Mouse (Mus musculus) 416B (cell line): ENCODE measurements around the gene Vwa5b1.

Experiments
- DNase-seq: peaks from one replicate; pipeline ENCODE4 v3.0.0; 2011; ENCODE audit warnings: low read depth

Gene Vwa5b1

DNA sequence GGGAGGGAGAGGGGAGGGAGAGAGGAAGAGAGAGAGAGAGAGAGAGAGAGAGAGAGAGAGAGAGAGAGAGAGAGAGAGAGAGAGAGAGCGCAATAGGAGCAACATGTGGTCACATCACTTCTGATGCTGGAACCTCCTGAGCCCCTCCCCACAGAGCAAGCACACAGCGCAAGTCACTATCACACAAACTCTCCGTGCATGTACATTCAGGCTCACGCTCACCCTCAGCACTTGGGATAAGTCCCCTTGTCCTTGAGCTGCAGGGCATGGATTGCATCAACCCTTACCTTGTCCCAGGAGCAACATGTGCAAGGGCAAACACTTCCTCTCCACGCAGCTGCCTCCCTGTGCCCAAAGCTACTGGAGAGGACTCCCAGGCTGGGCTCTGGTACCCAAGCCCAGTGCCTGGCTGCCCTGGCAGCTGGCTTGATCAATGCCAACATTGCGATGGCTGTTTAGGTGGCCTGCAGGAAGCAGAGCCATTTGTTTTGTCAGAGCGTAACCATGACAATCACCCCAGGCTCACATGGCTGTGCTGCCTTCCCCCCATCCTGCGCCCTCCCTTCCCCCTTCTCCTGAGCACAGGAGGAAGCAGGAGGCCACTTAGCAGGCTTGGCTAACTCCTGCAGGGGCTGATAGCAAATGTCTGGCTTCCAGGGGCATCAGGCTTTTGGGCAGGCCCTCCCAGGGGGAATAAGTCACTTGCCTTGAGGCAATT, at the start of gene Vwa5b1:
Gene Vwa5b1, minus strand, starts transcription at position 457 of the 718 bp plus-strand sequence.
- no peak for DNase-seq

GRCm38 (mm10) chr4:138682760-138683159, 47.1 kb upstream of the Vwa5b1 start:
- no peak for DNase-seq

DNA sequence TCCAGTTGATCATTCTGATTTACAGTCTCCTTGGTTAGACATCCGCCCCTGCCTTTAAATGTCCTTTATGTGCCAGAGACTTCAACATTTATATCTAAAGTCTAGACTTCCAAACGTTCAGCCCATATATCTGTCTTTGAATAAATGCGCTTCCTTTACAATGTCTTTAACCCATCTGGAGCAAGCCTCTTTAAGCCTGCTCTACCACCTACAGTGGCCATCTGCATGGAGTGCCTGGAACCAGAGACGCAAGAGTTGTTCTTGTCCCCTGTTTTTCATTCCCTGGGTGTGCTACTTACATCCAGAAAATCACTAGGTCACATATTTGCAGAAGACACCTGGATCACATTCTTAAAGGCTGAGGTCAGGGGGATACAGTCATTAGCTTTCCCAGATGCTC, 44.4 kb upstream of the Vwa5b1 start:
- DNase-seq: no peak

DNA sequence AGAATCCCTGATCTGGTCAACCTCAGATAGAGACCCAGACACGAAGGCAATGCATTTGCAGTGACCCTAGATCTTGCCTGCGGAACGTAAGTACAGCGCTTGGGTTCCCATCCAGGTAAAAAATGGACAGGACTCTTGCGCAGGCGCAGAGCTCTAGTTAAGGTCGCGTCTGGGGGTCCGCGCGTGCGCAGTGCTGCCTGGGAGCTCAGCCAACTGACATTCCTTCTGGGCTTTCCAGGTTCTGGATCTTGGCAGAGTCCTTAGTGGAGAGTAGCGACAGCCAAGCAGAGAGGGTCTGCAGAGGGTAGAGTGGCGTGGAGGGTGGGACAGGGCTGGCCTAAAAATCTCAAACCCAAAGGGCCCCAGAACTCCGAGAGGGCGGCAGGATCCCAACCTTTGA, 41.9 kb upstream of the Vwa5b1 start:
- no peak for DNase-seq

DNA sequence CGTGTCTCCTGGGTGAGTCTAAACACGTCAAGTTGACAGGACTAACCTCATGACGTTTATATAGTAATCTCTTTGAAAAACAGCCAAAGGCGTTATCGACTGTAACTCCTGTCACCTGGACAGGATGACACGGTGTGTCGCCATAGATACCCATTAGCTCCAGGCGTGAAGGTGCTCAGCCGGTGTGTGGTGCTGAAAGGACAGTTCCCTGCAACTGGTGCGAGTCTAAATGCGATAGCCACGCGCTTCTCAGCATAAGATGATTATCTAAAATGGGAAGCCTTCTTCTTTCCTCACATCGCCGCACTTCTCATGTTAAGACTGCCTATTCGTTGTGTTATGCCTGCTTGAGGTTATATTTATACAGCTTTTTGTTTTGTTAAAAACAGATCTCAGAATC, 40.8 kb upstream of the Vwa5b1 start:
- DNase-seq: peak; percentile 33

GRCm38 (mm10) chr4:138672160-138672559, 36.5 kb upstream of the Vwa5b1 start:
- DNase-seq: no peak

DNA sequence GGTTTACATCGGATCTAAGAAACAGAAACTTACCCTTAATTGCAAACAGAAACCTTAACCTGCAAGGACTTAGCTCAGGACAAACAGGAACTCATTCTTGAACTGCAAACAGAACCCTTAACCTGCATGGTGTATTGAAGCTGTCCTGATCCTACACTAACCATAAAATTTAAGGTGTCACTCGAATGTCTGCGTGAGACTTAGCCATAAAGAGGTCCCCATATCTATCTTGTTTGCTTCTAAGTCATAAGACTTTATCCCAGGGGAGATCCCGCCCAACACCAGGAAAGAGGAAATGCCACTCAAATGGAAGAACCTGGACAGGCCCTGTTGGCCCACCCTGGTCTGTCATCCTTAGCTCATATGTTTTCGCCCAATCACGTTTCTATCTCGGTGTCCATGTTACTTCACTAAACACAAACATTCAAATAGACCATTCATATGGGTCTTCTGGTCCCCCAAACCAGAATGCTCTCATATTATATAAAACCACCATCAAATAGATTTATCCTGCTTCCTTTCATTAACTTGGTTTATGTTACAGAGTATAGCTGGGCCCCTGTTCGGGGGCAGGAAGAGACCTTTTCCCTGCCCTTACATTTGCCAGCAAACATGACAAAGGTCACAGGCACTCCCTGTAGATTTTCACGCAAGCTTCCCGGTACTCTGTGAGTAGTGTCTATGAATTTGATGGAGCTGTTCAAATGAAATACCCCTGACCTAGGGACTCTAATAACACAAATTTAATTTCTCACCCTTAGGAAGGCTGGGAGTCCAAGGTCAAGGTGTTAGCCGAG, 34.6 kb upstream of the Vwa5b1 start:
- no peak for DNase-seq

- DNase-seq: no peak
Observed at GRCm38 (mm10) chr4:138666521-138666920, 30.8 kb upstream of the Vwa5b1 start.

- no peak for DNase-seq
Observed at GRCm38 (mm10) chr4:138659936-138660602, 24.4 kb upstream of the Vwa5b1 start.

GRCm38 (mm10) chr4:138653056-138653455, 17.4 kb upstream of the Vwa5b1 start:
- no peak for DNase-seq

GRCm38 (mm10) chr4:138651881-138652280, 16.2 kb upstream of the Vwa5b1 start:
- no peak for DNase-seq

- no peak for DNase-seq
Observed at GRCm38 (mm10) chr4:138648096-138648635, 12.5 kb upstream of the Vwa5b1 start.

DNA sequence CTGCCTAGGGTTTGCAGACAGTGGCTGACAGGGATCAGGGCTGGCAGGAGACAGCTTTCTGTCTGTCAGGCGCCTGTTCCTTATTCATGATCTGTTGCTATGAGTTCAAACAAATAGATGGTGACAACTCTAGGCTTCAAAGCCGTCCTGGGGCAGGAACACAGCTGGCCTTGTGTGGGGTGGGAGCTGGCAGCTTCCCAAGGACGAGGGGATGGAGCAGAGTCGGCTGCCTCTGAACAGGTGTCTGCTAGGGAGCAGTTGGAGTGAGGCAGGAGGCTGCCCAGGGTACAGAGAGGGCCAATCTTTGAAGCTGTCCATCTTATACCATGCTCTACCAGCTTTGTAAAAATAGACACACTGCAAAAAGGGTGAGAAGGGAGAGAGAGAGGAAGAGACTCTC, 6.6 kb upstream of the Vwa5b1 start:
- no peak for DNase-seq

- no peak for DNase-seq
Observed at GRCm38 (mm10) chr4:138636146-138636511, 445 bp upstream of the Vwa5b1 start.

DNA sequence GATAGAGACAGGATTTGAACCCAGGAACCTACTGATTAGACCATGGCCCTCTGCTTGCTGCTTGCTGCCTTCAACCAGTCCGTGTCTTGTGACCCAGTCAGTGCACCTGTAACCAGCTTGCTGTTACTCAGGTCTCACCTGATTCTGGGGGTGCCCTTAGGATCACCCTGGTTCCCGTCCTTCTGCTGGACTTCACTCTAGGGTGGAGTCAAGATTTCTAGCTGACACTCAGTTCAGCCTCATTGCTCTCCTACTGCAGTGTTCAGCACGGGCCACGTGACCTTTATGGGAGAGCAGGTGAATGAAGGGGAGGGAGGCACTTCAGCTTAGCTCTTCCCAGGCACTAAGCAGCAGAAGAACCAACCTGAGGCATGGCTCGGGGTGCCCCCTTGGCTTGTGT, 7.4 kb downstream of the Vwa5b1 start:
- no peak for DNase-seq

GRCm38 (mm10) chr4:138614454-138614853, 21.2 kb downstream of the Vwa5b1 start:
- DNase-seq: no peak

GRCm38 (mm10) chr4:138601926-138602325, 33.8 kb downstream of the Vwa5b1 start:
- no peak for DNase-seq

DNA sequence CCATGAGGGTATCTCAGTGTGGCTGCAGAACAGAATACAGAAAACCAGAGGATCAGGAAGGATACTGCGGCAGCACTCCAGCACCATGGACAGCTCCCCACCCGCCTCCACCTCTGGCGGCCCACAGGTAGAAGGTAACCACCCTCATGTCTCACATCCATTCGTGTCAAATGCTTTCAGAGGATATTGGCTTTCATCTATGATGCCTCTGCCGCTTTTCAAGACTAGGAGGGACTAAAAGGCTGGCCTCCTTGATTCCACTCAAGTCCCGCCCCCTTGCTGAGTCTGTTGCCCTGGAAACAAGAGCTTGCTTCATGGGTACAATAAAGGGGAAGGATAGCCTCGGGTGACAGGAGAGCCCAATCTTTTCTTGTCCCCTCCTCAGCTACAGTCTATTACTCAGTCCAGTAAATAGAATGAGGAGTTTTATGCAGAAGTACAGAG, 37.8 kb downstream of the Vwa5b1 start:
- peak; percentile 10 for DNase-seq

DNA sequence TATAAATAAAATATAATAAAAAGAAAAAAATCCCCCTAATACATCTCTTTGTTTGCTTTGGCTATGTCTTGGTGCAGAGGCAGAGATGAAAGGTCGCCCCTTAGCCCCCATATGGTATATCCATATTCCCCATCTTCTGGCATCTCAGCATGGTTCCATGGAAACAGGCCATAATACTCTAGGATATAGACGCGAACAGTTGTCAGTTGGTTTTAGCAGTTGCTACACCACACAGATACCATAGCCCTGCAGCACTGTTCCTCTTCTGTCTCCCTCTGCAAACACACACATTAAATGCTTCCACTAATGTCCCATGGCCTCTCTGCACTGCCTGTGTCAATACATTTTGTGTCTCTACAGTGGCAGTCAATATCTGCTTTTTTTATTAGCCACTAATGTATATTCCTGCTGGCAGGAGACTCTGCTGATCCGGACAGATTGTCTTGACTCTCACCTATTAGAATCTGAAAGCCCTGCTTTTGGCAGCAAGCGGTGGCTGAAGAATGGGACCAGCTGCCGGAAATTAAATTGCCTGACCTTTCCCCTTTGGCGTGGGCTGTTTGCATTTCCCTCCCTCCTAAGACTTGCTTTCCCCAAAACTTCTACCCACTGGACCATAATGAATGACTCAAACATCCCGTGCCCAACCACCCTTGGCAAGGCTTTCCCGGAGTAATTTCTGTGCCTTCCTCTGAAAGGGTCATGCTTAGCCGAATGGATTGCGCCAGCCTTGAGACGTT, 39.1 kb downstream of the Vwa5b1 start:
- no peak for DNase-seq

DNA sequence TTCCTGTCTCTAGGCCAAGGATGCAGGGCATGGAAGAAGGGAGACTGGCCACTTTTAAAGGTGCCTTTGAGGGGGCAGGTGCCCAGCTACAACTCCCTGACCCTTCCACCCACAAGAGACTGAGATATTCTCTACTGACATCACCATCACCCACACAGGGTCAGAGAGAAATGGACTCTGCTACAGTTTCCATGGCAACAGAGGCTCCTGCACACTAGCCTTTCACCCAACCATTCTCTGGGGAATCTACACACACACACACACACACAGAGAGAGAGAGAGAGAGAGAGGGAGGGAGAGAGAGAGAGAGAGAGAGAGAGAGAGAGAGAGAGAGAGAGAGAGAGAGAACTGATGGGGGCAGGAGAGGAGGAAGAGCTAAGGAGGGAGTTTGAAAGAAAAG, 50.7 kb downstream of the Vwa5b1 start:
- DNase-seq: no peak

GRCm38 (mm10) chr4:138582446-138582845, 53.2 kb downstream of the Vwa5b1 start:
- no peak for DNase-seq

- DNase-seq: no peak
Observed at GRCm38 (mm10) chr4:138578406-138578805, 57.3 kb downstream of the Vwa5b1 start.
